Mouse (Mus musculus): Measurements from ENCODE around the gene Zc3h12b.

- TF ChIP-seq CTCF (IDR thresholded peaks at IDR 0.05; ENCODE audit: low read depth): no peak
- no peak for TF ChIP-seq EP300 (IDR thresholded peaks at IDR 0.05; ENCODE audit: low read depth)
Measured at GRCm38 (mm10) chrX:95965036-95965435, 253.6 kb downstream of the Zc3h12b start.

Measured in heart, postnatal 0 days (tissue).